Mouse (Mus musculus): Measurements from ENCODE around the gene Gpat3.

Gpat3 gene

GRCm38 (mm10) chr5:100917252-100917774 is 71.8 kb downstream of the Gpat3 start:
- peak; percentile 49 for DNase-seq

- DNase-seq, result no peak
These were observed 73.6 kb downstream of the Gpat3 start for GRCm38 (mm10) chr5:100919069-100919468.

- no peak for DNase-seq
These were observed 84.2 kb downstream of the Gpat3 start for GRCm38 (mm10) chr5:100929698-100930097.

- no peak for DNase-seq
These were observed 98.2 kb downstream of the Gpat3 start for GRCm38 (mm10) chr5:100943716-100944115.

GRCm38 (mm10) chr5:100945336-100945735 is 99.8 kb downstream of the Gpat3 start:
- DNase-seq, result no peak
